Mouse (Mus musculus): Measurements from ENCODE around the gene Tmem199. TPM values are rescaled to one million over a fixed set of nuclear protein-coding genes. Genes with fewer than 3 reads are reported as not detected.
"Not testable (repeated sequence)": the region's sequence is repeated elsewhere in the genome, so short reads cannot be mapped to it uniquely, and the experiment has no call there.

Tmem199 gene
- polyA plus RNA-seq, 1 experiment from 2014 or later = 30.1 TPM

- Histone ChIP-seq H3K36me3 (peaks cover 53% of the 10 kb centered on the region), H3K4me2 (no peak overlapping the region), H3K27ac (no peak overlapping the region), H3K9me3 (replicated peaks) (no peaks in the 10 kb centered on the region), H3K4me3 (replicated peaks) (no peak overlapping the region), H3K4me1 (replicated peaks) (peaks cover 49% of the 10 kb centered on the region), H3K27me3 (no peaks in the 10 kb centered on the region), H3K9ac (no peak overlapping the region)
- ATAC-seq (ENCODE audit: low read depth) = no peak
- WGBS (ENCODE audit: insufficient replicate concordance) = 85% methylated on average over 7 of the region's 7 CpGs
- DNase-seq = no peak
These were observed 32.6 kb upstream of the Tmem199 start for GRCm38 (mm10) chr11:78544449-78545111.

- Histone ChIP-seq H3K27me3 (no peaks in the 10 kb centered on the region), H3K9ac (no peak overlapping the region), H3K36me3 (peaks cover 55% of the 10 kb centered on the region), H3K9me3 (replicated peaks) (no peaks in the 10 kb centered on the region), H3K4me3 (replicated peaks) (no peak overlapping the region), H3K27ac (peak overlapping the region; percentile 27; the same call in 1 of the 2 replicates), H3K4me2 (no peak overlapping the region), H3K4me1 (replicated peaks) (peaks cover 40% of the 10 kb centered on the region)
- ATAC-seq (ENCODE audit: low read depth) (no peak), DNase-seq (no peak)
- WGBS (ENCODE audit: insufficient replicate concordance) = 76% methylated on average over 3 of the region's 3 CpGs
These were observed 28.4 kb upstream of the Tmem199 start for GRCm38 (mm10) chr11:78540358-78540757.

GRCm38 (mm10) chr11:78536690-78537084, 24.7 kb upstream of the Tmem199 start:
- no peak for DNase-seq
- peak overlapping the region; percentile 94 for H3K9ac ChIP-seq
- WGBS (ENCODE audit: insufficient replicate concordance) = under 1% methylated on average over 14 of the region's 14 CpGs
- peaks cover 43% of the 10 kb centered on the region for H3K4me1 ChIP-seq (replicated peaks)
- H3K27ac ChIP-seq = peak overlapping the region; percentile 90
- H3K4me2 ChIP-seq = peak overlapping the region; percentile 94
- H3K36me3 ChIP-seq = peaks cover 25% of the 10 kb centered on the region
- peak overlapping the region; percentile 85 for H3K4me3 ChIP-seq (replicated peaks)
- no peaks in the 10 kb centered on the region for H3K9me3 ChIP-seq (replicated peaks)
- no peaks in the 10 kb centered on the region for H3K27me3 ChIP-seq
- no peak; the same call in 1 of the 2 replicates for ATAC-seq (ENCODE audit: low read depth)

- Histone ChIP-seq H3K9ac (peak within 1 kb of the TSS; percentile 94), H3K27me3 (no peaks in the 10 kb centered on the region), H3K4me3 (replicated peaks) (peak within 1 kb of the TSS; percentile 85), H3K4me1 (replicated peaks) (peaks cover 43% of the 10 kb centered on the region), H3K27ac (peak within 1 kb of the TSS; percentile 90), H3K36me3 (peaks cover 21% of the 10 kb centered on the region), H3K4me2 (peak within 1 kb of the TSS; percentile 94), H3K9me3 (replicated peaks) (no peaks in the 10 kb centered on the region)
- WGBS (ENCODE audit: insufficient replicate concordance) = under 1% methylated on average over 52 of the region's 52 CpGs
- DNase-seq (peak; percentile 99), ATAC-seq (ENCODE audit: low read depth) (peak; percentile 96)
These were observed 24.2 kb upstream of the Tmem199 start, which contains the start of the genes Tnfaip1 and Ift20 for GRCm38 (mm10) chr11:78536080-78536689. Gene Tnfaip1 (minus strand): TSS chr11:78536332. Gene Ift20 (plus strand): TSS chr11:78536361.

GRCm38 (mm10) chr11:78535376-78536079, 23.6 kb upstream of the Tmem199 start:
- Histone ChIP-seq H3K4me2 (peak overlapping the region; percentile 94), H3K27me3 (no peaks in the 10 kb centered on the region), H3K4me1 (replicated peaks) (peaks cover 42% of the 10 kb centered on the region), H3K27ac (peak overlapping the region; percentile 84), H3K9ac (peak overlapping the region; percentile 73), H3K36me3 (peaks cover 15% of the 10 kb centered on the region), H3K9me3 (replicated peaks) (no peaks in the 10 kb centered on the region), H3K4me3 (replicated peaks) (peak overlapping the region; percentile 85)
- under 1% methylated on average over 23 of the region's 23 CpGs for WGBS (ENCODE audit: insufficient replicate concordance)
- DNase-seq = no peak
- no peak for ATAC-seq (ENCODE audit: low read depth)

GRCm38 (mm10) chr11:78534516-78534915, 22.5 kb upstream of the Tmem199 start:
- Histone ChIP-seq H3K27ac (no peak overlapping the region), H3K9ac (peak overlapping the region; percentile 73; the same call in 1 of the 2 replicates), H3K9me3 (replicated peaks) (no peaks in the 10 kb centered on the region), H3K36me3 (peaks cover 4% of the 10 kb centered on the region), H3K4me1 (replicated peaks) (peaks cover 39% of the 10 kb centered on the region), H3K4me2 (peak overlapping the region; percentile 94), H3K4me3 (replicated peaks) (peak overlapping the region; percentile 85; the same call in 1 of the 2 replicates), H3K27me3 (no peaks in the 10 kb centered on the region)
- ATAC-seq (ENCODE audit: low read depth) = no peak
- DNase-seq = no peak
- WGBS (ENCODE audit: insufficient replicate concordance) = 69% methylated on average over 4 of the region's 4 CpGs

- Histone ChIP-seq H3K4me1 (replicated peaks) (peaks cover 16% of the 10 kb centered on the region), H3K36me3 (peaks cover 26% of the 10 kb centered on the region)
- not testable (repeated sequence) for H3K27me3 ChIP-seq; ATAC-seq (ENCODE audit: low read depth); H3K9me3 ChIP-seq (replicated peaks); DNase-seq; H3K4me3 ChIP-seq (replicated peaks); H3K27ac ChIP-seq; H3K4me2 ChIP-seq; H3K9ac ChIP-seq
- whole genome bisulfite sequencing (ENCODE audit: insufficient replicate concordance) = 75% methylated on average over 10 of the region's 10 CpGs
These were observed 19.5 kb upstream of the Tmem199 start for GRCm38 (mm10) chr11:78531515-78531914.

GRCm38 (mm10) chr11:78531046-78531445, 19.1 kb upstream of the Tmem199 start:
- Histone ChIP-seq H3K4me3 (replicated peaks) (no peak overlapping the region), H3K9ac (no peak overlapping the region), H3K4me1 (replicated peaks) (peaks cover 16% of the 10 kb centered on the region), H3K36me3 (peaks cover 30% of the 10 kb centered on the region), H3K9me3 (replicated peaks) (no peaks in the 10 kb centered on the region), H3K27me3 (no peaks in the 10 kb centered on the region), H3K4me2 (no peak overlapping the region), H3K27ac (peak overlapping the region; percentile 24; the same call in 1 of the 2 replicates)
- 52% methylated on average over 6 of the region's 6 CpGs for WGBS (ENCODE audit: insufficient replicate concordance)
- no peak for ATAC-seq (ENCODE audit: low read depth)
- no peak for DNase-seq

- ATAC-seq (ENCODE audit: low read depth) (no peak), DNase-seq (no peak)
- Histone ChIP-seq H3K4me1 (replicated peaks) (peaks cover 10% of the 10 kb centered on the region), H3K27me3 (no peaks in the 10 kb centered on the region), H3K9me3 (replicated peaks) (no peaks in the 10 kb centered on the region), H3K9ac (no peak overlapping the region), H3K36me3 (peaks cover 35% of the 10 kb centered on the region), H3K4me3 (replicated peaks) (no peak overlapping the region), H3K4me2 (no peak overlapping the region), H3K27ac (no peak overlapping the region)
- 74% methylated on average over 12 of the region's 12 CpGs for WGBS (ENCODE audit: insufficient replicate concordance)
These were observed 18.0 kb upstream of the Tmem199 start for GRCm38 (mm10) chr11:78530001-78530400.

- 77% methylated on average over 9 of the region's 9 CpGs for WGBS (ENCODE audit: insufficient replicate concordance)
- Histone ChIP-seq H3K9ac (no peak overlapping the region), H3K9me3 (replicated peaks) (no peaks in the 10 kb centered on the region), H3K4me2 (no peak overlapping the region), H3K36me3 (peaks cover 48% of the 10 kb centered on the region), H3K4me3 (replicated peaks) (no peak overlapping the region), H3K4me1 (replicated peaks) (no peaks in the 10 kb centered on the region; the same call in 1 of the 2 replicates), H3K27me3 (no peaks in the 10 kb centered on the region), H3K27ac (no peak overlapping the region)
- DNase-seq = no peak
- no peak for ATAC-seq (ENCODE audit: low read depth)
These were observed 16.7 kb upstream of the Tmem199 start for GRCm38 (mm10) chr11:78528714-78529113.

GRCm38 (mm10) chr11:78524838-78525237, 12.9 kb upstream of the Tmem199 start:
- WGBS (ENCODE audit: insufficient replicate concordance) = 76% methylated on average over 2 of the region's 2 CpGs
- peaks cover 85% of the 10 kb centered on the region for H3K36me3 ChIP-seq
- H3K4me1 ChIP-seq (replicated peaks) = no peaks in the 10 kb centered on the region
- H3K4me3 ChIP-seq (replicated peaks) = no peak overlapping the region
- no peak overlapping the region for H3K4me2 ChIP-seq
- no peak overlapping the region for H3K9ac ChIP-seq
- DNase-seq (no peak), ATAC-seq (ENCODE audit: low read depth) (no peak)
- no peaks in the 10 kb centered on the region for H3K9me3 ChIP-seq (replicated peaks)
- H3K27me3 ChIP-seq = no peaks in the 10 kb centered on the region
- H3K27ac ChIP-seq = no peak overlapping the region

Data from liver, embryonic 13.5 days (tissue).